Mouse (Mus musculus) embryonic facial prominence, embryonic 10.5 days (tissue): Measurements from ENCODE around the gene Crk. TPM values are rescaled to one million over a fixed set of nuclear protein-coding genes. Genes with fewer than 3 reads are reported as not detected.

Experiments
- DNase-seq: peaks from one replicate; pipeline ENCODE4 v3.0.0-alpha.2; 2017; ENCODE audit warnings: low spot score
- H3K27ac ChIP-seq: fragments of 300-500 bp; sonication (generic); replicated peaks from 2 replicates; pipeline ENCODE4 v1.5.1; 2016; ENCODE audit warnings: mild to moderate bottlenecking
- H3K27me3 ChIP-seq: fragments of 300-500 bp; sonication (generic); replicated peaks from 2 replicates; pipeline ENCODE4 v1.6.1; 2016; ENCODE audit warnings: low read depth, mild to moderate bottlenecking; ENCODE audit not compliant: poor library complexity, severe bottlenecking
- H3K36me3 ChIP-seq: fragments of 300-500 bp; sonication (generic); replicated peaks from 2 replicates; pipeline ENCODE4 v1.6.1; 2016; ENCODE audit warnings: mild to moderate bottlenecking, moderate library complexity
- H3K4me1 ChIP-seq: fragments of 300-500 bp; sonication (generic); 2 replicates; pipeline ENCODE4 v1.6.1; 2016
- H3K4me3 ChIP-seq: fragments of 300-500 bp; sonication (generic); 2 replicates; pipeline ENCODE4 v1.5.1; 2016; ENCODE audit warnings: mild to moderate bottlenecking, moderate library complexity
- H3K9me3 ChIP-seq: fragments of 300-500 bp; sonication (generic); 2 replicates; pipeline ENCODE4 v1.6.1; 2016; ENCODE audit warnings: mild to moderate bottlenecking
- WGBS: fragments of 180-500 bp; shearing (Covaris S2); methylation state at CpG from one replicate; pipeline ENCODE4 v1.1.7; 2016; 5-methylcytosine and 5-hydroxymethylcytosine counted together
- polyA plus RNA-seq: library from polyadenylated mRNA; unstranded; fragments of >200 nt; fragmentation: Nextera tagmentation; extraction: Ambion mirVana; gene quantifications from 2 replicates; pipeline ENCODE4 v1.2.1, GENCODE M21; 2016

The Crk gene
- 112 and 114 TPM in 2 replicates for polyA plus RNA-seq

GRCm38 (mm10) chr11:75678747-75679438 lies at the start of gene Crk:
TSS of gene Crk (plus strand) at chr11:75679259.
- WGBS = under 1% methylated on average over 55 of the region's 55 CpGs
- peaks cover 17% of the 10 kb centered on the region for H3K4me1 ChIP-seq

GRCm38 (mm10) chr11:75630098-75630497 lies 49.0 kb upstream of the Crk start:
- Histone ChIP-seq H3K9me3 (no peaks in the 10 kb centered on the region), H3K4me1 (peaks cover 30% of the 10 kb centered on the region), H3K4me3 (peak overlapping the region; percentile 82), H3K27ac (peak overlapping the region; percentile 78), H3K27me3 (no peaks in the 10 kb centered on the region), H3K36me3 (peaks cover 32% of the 10 kb centered on the region)
- DNase-seq = no peak
- WGBS = 25% methylated on average over 5 of the region's 5 CpGs

More at GRCm38 (mm10) chr11:75678747-75679438, at the start of gene Crk:
- Histone ChIP-seq H3K9me3 (no peaks in the 10 kb centered on the region), H3K36me3 (peaks cover 22% of the 10 kb centered on the region), H3K4me3 (peak within 1 kb of the TSS; percentile 100), H3K27me3 (no peaks in the 10 kb centered on the region), H3K27ac (peak within 1 kb of the TSS; percentile 96)
- peak; percentile 99 for DNase-seq

GRCm38 (mm10) chr11:75630645-75631229 lies 48.3 kb upstream of the Crk start, which contains the start of gene Inpp5k:
TSS of gene Inpp5k (plus strand) at chr11:75630988.
- under 1% methylated on average over 53 of the region's 53 CpGs for WGBS

GRCm38 (mm10) chr11:75631561-75632225 lies 47.4 kb upstream of the Crk start:
- peaks cover 17% of the 10 kb centered on the region for H3K36me3 ChIP-seq
- 13% methylated on average over 13 of the region's 13 CpGs for WGBS
- H3K4me3 ChIP-seq = peak overlapping the region; percentile 82
- peak; percentile 19 for DNase-seq
- H3K27ac ChIP-seq = no peak overlapping the region
- peaks cover 37% of the 10 kb centered on the region for H3K4me1 ChIP-seq
- H3K9me3 ChIP-seq = no peaks in the 10 kb centered on the region
- H3K27me3 ChIP-seq = no peaks in the 10 kb centered on the region

More at GRCm38 (mm10) chr11:75630645-75631229, 48.3 kb upstream of the Crk start, which contains the start of gene Inpp5k:
- no peaks in the 10 kb centered on the region for H3K27me3 ChIP-seq
- H3K4me1 ChIP-seq = peaks cover 37% of the 10 kb centered on the region
- no peaks in the 10 kb centered on the region for H3K9me3 ChIP-seq
- H3K36me3 ChIP-seq = peaks cover 26% of the 10 kb centered on the region
- peak within 1 kb of the TSS; percentile 78 for H3K27ac ChIP-seq
- peak within 1 kb of the TSS; percentile 82 for H3K4me3 ChIP-seq
- peak; percentile 96 for DNase-seq

GRCm38 (mm10) chr11:75632921-75633320 lies 46.1 kb upstream of the Crk start:
- WGBS = 90% methylated on average over 5 of the region's 5 CpGs
- Histone ChIP-seq H3K4me3 (no peak overlapping the region), H3K27ac (no peak overlapping the region), H3K4me1 (peaks cover 37% of the 10 kb centered on the region), H3K36me3 (peaks cover 14% of the 10 kb centered on the region), H3K27me3 (no peaks in the 10 kb centered on the region), H3K9me3 (no peaks in the 10 kb centered on the region)
- DNase-seq = no peak

GRCm38 (mm10) chr11:75634801-75635200 lies 44.3 kb upstream of the Crk start:
- no peak overlapping the region for H3K4me3 ChIP-seq
- WGBS = 79% methylated on average over 3 of the region's 3 CpGs
- H3K36me3 ChIP-seq = peaks cover 15% of the 10 kb centered on the region
- no peak overlapping the region for H3K27ac ChIP-seq
- DNase-seq = no peak
- no peaks in the 10 kb centered on the region for H3K27me3 ChIP-seq
- H3K9me3 ChIP-seq = no peaks in the 10 kb centered on the region
- H3K4me1 ChIP-seq = peaks cover 32% of the 10 kb centered on the region

- DNase-seq = no peak
- H3K27ac ChIP-seq = 0 out of 2 replicates have a peak overlapping the region, but pooled peaks have one; percentile 4
- H3K4me3 ChIP-seq = no peak overlapping the region
- H3K27me3 ChIP-seq = no peaks in the 10 kb centered on the region
- H3K36me3 ChIP-seq = peaks cover 15% of the 10 kb centered on the region
- peaks cover 28% of the 10 kb centered on the region for H3K4me1 ChIP-seq
- no peaks in the 10 kb centered on the region for H3K9me3 ChIP-seq
- WGBS = 69% methylated on average over 11 of the region's 11 CpGs
These were observed 43.7 kb upstream of the Crk start for GRCm38 (mm10) chr11:75635315-75635714.

- H3K36me3 ChIP-seq = peaks cover 11% of the 10 kb centered on the region
- H3K27me3 ChIP-seq = no peaks in the 10 kb centered on the region
- H3K27ac ChIP-seq = no peak overlapping the region
- H3K9me3 ChIP-seq = no peaks in the 10 kb centered on the region
- no peak for DNase-seq
- H3K4me3 ChIP-seq = no peak overlapping the region
- H3K4me1 ChIP-seq = peaks cover 7% of the 10 kb centered on the region; the same call in 1 of the 2 replicates
- WGBS = 84% methylated on average over 5 of the region's 5 CpGs
These were observed 35.7 kb upstream of the Crk start for GRCm38 (mm10) chr11:75643323-75643722.

GRCm38 (mm10) chr11:75644684-75645083 lies 34.4 kb upstream of the Crk start:
- no peak for DNase-seq
- Histone ChIP-seq H3K27ac (no peak overlapping the region), H3K9me3 (no peaks in the 10 kb centered on the region), H3K4me3 (no peak overlapping the region), H3K4me1 (peaks cover 8% of the 10 kb centered on the region; the same call in 1 of the 2 replicates), H3K27me3 (no peaks in the 10 kb centered on the region), H3K36me3 (peaks cover 6% of the 10 kb centered on the region; the same call in 1 of the 2 replicates)
- WGBS = 89% methylated on average over 9 of the region's 9 CpGs

GRCm38 (mm10) chr11:75647681-75648211 lies 31.3 kb upstream of the Crk start:
- Histone ChIP-seq H3K36me3 (peaks cover 6% of the 10 kb centered on the region; the same call in 1 of the 2 replicates), H3K4me1 (peaks cover 34% of the 10 kb centered on the region), H3K4me3 (no peak overlapping the region), H3K9me3 (no peaks in the 10 kb centered on the region), H3K27me3 (peaks cover 9% of the 10 kb centered on the region), H3K27ac (0 out of 2 replicates have a peak overlapping the region, but pooled peaks have one; percentile 14)
- DNase-seq = no peak
- 72% methylated on average over 6 of the region's 6 CpGs for WGBS

- Histone ChIP-seq H3K27ac (no peak overlapping the region), H3K4me3 (no peak overlapping the region), H3K36me3 (peaks cover 6% of the 10 kb centered on the region; the same call in 1 of the 2 replicates), H3K27me3 (peaks cover 23% of the 10 kb centered on the region), H3K9me3 (no peaks in the 10 kb centered on the region), H3K4me1 (peaks cover 47% of the 10 kb centered on the region)
- no peak for DNase-seq
- WGBS = 69% methylated on average over 4 of the region's 4 CpGs
These were observed 29.9 kb upstream of the Crk start for GRCm38 (mm10) chr11:75649155-75649561.

- DNase-seq = peak; percentile 14
- WGBS = 65% methylated on average over 7 of the region's 7 CpGs
- peaks cover 58% of the 10 kb centered on the region for H3K4me1 ChIP-seq
- H3K4me3 ChIP-seq = peak within 1 kb of the TSS; percentile 73
- no peaks in the 10 kb centered on the region for H3K9me3 ChIP-seq
- 0 out of 2 replicates have a peak, but pooled peaks cover 2% of the 10 kb centered on the region for H3K36me3 ChIP-seq
- H3K27ac ChIP-seq = peak within 1 kb of the TSS; percentile 85
- peaks cover 35% of the 10 kb centered on the region for H3K27me3 ChIP-seq
These were observed 28.7 kb upstream of the Crk start, which contains the start of gene Myo1c for GRCm38 (mm10) chr11:75650311-75650710. TSS of gene Myo1c (plus strand) at chr11:75650504.
